Mouse (Mus musculus) 3T3-L1 (cell line): ENCODE results near the gene Pak3.

ENCODE experiments used
- DNase-seq: peaks from one replicate; pipeline ENCODE4 v3.0.0-alpha.2; 2015; ENCODE audit warnings: low read depth, low spot score

The Pak3 gene

DNA sequence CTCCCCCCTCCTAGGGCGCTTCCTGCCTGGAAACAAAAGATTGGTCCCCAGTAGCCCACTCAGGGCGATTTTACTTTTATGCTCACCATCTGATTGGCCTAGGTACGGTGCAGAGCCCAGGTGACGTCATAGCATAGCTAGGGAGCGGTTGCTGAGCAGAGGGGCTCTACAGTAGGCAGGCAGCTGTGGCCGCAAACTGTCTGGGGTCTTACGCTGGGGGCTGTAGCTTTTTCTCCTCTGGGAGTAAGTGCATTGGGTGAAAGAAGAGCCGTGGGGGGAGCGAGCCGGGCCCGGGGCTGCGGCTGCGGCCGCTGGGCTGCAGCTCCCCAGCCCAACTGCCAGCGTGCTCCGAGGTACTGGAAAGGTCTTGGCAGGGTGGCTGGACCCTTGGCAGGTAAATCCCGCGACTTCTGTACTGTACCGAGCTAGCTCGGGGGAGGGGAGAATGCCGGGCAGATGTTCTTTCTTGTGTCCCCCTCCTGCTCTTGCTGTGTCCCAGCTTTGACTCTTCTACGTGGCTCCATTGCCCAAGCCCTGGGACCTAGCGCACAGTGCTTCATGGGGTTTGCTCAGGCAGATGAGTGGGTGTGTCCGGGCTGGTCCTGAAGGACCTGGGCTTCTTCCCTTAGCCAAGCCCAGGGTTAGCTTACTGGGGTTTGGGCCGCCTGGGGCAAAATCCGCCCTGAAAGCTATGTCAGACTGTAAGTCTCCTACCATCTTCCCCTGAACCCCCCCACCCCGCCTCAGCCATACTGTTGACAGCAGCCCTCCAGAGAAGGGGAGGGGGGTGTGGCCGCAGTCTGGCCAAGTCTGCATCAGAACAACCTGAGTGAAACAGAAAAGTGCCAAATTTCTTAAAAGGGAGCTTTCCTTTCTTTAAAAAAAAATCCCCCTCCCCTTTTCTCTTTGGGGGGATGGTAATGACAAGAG, 146.1 kb downstream of the Pak3 start:
- DNase-seq: peak; percentile 68

DNA sequence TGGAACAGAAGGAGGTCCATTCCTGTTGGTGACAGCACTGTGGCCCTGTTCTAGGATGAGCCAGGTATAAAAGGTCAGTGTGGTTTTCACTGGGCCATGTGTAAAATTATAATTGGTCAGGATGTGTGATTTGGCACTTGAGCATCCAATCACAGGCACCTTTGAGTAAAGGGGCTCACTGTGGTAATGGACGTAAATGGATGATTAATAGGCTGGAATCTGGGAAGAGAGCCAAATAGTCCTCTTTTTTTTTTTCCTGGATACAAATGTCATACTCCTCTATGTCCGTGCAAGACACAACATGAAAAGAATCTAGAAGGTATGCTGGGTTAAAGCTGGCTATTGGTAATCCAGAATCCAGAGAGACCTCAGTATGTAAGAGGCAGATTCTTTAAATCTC, 147.4 kb downstream of the Pak3 start:
- DNase-seq: peak; percentile 71

DNA sequence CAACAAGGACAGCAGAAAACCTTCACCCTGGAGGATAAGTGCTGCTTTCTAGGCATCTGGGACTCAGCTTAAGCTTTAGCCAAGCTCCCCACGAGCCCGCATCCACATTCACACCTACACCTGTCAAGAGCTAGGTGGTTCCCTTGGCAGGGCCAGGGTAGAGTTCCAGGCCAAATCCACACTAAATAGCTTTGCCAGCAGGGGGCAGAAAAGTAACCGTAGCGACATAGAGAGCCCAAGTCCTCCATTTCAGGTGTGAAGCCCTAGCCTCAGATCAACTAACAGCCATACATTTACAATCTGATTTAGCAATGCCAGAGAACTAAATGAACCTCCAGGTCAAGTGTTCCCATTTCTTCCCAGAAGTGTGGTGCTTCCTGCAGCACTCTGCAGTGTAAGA, 148.6 kb downstream of the Pak3 start:
- DNase-seq: peak; percentile 37

- peak; percentile 84 for DNase-seq
These were observed 149.9 kb downstream of the Pak3 start for GRCm38 (mm10) chrX:143668242-143668641.

- peak; percentile 78 for DNase-seq
These were observed 160.2 kb downstream of the Pak3 start for GRCm38 (mm10) chrX:143678566-143678965.

- DNase-seq: peak; percentile 83
These were observed 203.9 kb downstream of the Pak3 start for GRCm38 (mm10) chrX:143722250-143722649.

GRCm38 (mm10) chrX:143725411-143725810, 207.0 kb downstream of the Pak3 start:
- DNase-seq: no peak

- peak; percentile 41 for DNase-seq
These were observed 217.6 kb downstream of the Pak3 start for GRCm38 (mm10) chrX:143736035-143736434.

DNA sequence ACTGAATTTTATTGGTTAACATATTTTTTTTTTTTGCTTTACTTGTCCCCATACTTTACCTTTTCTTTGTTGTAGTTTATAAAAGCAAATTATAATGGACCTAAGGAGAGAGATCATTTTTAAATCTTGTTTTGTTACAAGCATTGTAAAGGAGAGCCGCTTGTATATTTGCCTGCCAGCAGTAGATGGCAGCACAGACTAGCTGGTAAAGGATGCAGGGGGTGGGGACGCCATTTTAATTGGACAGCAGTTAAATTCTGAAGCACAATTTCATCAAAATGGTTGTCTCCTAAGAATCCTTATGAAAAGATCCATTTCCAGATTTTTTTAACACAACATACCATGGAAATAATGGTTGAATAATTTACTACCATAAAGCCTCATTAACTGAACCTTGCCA, 220.8 kb downstream of the Pak3 start:
- DNase-seq: peak; percentile 56

GRCm38 (mm10) chrX:143762556-143762955, 244.2 kb downstream of the Pak3 start:
- peak; percentile 60 for DNase-seq

DNA sequence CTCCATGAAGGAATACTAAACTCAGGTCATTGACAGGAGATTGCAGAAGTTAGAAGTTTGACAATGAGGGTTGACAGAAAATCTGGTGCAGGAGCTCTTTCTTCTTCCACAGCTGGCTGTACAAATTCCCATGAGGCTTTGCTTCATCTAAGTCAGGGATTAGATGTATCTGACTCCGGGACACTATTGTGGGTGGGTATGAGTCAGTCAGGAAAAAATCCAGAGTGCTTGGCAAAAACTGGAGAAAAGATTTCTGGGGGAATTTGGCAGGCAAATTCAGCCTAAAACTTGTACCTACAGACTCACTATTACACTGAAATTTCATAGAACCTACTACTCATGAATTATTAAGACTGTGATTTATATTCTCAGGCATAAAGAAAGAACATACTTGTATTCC, 297.6 kb downstream of the Pak3 start:
- DNase-seq: peak; percentile 45

DNA sequence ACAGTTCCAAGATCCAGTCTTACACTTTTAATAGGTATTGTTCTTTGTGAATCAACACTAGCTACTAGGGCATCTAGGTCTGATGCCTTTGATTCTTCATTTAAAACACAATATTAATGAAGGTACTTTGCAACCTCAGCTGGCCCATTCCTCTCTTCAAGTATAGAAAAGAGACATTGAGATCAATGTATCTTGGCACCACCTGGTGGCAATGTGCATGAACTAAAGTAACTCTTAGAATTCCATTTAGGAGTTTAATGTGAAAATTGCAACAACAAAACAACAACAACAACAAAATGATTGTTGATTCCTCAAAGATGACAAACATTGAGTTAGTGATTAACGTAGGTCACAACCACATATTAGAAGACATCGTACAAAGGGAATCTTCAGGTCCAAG, 300.6 kb downstream of the Pak3 start:
- peak; percentile 39 for DNase-seq

DNA sequence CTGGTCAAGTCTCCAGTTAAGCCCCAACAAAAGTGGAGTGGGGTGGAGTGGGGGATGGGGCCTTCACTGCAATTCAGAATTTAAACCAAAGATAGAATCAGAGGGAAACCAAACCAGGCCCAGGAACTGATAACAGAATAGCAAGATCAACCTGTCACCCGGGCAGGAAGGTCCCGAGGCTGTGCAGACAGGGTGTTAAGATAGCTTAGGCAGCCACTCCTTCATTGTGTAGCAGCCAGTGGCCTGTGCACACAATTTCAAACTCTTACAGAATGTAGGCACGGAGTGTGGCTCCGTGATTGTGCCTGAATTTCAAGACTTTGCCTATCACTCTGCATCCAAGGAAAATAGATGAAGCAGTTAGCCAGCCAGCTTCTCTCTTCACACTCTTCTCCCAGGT, 308.1 kb downstream of the Pak3 start:
- no peak for DNase-seq

GRCm38 (mm10) chrX:143827212-143827611, 308.8 kb downstream of the Pak3 start, which contains the start of gene Capn6:
Gene Capn6 (minus strand): TSS chrX:143827414.
- DNase-seq: peak; percentile 95

DNA sequence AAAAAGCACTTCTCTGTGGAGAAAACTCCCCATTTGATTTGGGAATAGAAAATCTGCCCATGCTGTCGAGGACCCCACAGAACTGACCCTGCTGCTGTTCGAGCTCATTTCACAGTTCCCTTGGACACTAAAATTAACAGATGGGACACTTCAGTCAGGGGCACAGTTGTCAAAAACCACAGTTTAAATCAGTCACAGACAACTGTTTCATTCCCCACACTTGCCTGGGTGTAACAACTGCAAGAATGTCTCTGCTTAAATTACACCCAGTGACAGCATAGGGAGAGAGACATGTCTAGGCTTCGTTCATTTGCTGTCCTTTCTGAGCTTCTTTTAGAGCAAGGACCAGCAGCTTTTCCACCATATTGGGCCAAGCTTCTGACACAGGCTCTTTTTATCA, 328.2 kb downstream of the Pak3 start:
- no peak for DNase-seq
